Mouse (Mus musculus) forebrain, postnatal 0 days (tissue): Measurements from ENCODE around the gene Spice1. TPM values are rescaled to one million over a fixed set of nuclear protein-coding genes. Genes with fewer than 3 reads are reported as not detected.

Experiments
- ATAC-seq: fragments of 200-750 bp; cut with Nextera tagmentation; 2 replicates; pipeline ENCODE4 v1.8.0; 2017; ENCODE audit warnings: mild to moderate bottlenecking, moderate library complexity
- DNase-seq: peaks from one replicate; pipeline ENCODE4 v3.0.0-alpha.2; 2015
- H3K27ac ChIP-seq: fragments of 300-500 bp; sonication (generic); 2 replicates; pipeline ENCODE4 v1.5.1; 2014; ENCODE audit warnings: low read depth, mild to moderate bottlenecking, antibody characterized with exemption, low read length, moderate library complexity, mixed read lengths
- H3K27me3 ChIP-seq: fragments of 300-500 bp; sonication (generic); 2 replicates; pipeline ENCODE4 v1.6.1; 2014; ENCODE audit warnings: mild to moderate bottlenecking, low read length, mixed read lengths; ENCODE audit not compliant: insufficient read depth
- H3K36me3 ChIP-seq: fragments of 300-500 bp; sonication (generic); 2 replicates; pipeline ENCODE4 v1.6.1; 2014; ENCODE audit warnings: mild to moderate bottlenecking, moderate library complexity; ENCODE audit not compliant: insufficient read depth
- H3K4me1 ChIP-seq: fragments of 300-500 bp; sonication (generic); 2 replicates; pipeline ENCODE4 v1.6.1; 2014; ENCODE audit warnings: antibody characterized with exemption; ENCODE audit not compliant: insufficient read depth
- H3K4me2 ChIP-seq: fragments of 300-500 bp; sonication (generic); 2 replicates; pipeline ENCODE4 v1.6.1; 2014; ENCODE audit warnings: low read depth, mild to moderate bottlenecking, moderate library complexity
- H3K4me3 ChIP-seq: fragments of 300-500 bp; sonication (generic); 2 replicates; pipeline ENCODE4 v1.5.1; 2014; ENCODE audit warnings: low read depth, low read length, mixed read lengths
- H3K9ac ChIP-seq: fragments of 300-500 bp; sonication (generic); 2 replicates; pipeline ENCODE4 v1.6.1; 2014; ENCODE audit warnings: mild to moderate bottlenecking
- H3K9me3 ChIP-seq: fragments of 300-500 bp; sonication (generic); 2 replicates; pipeline ENCODE4 v1.6.1; 2016; ENCODE audit warnings: low read length
- CTCF ChIP-seq: sonication (generic); IDR thresholded peaks from 2 replicates; pipeline ENCODE4 v1.5.1; 2016; ENCODE audit warnings: antibody characterized with exemption, control low read depth, low read depth
- WGBS: fragments of 180-500 bp; shearing (Covaris S2); extraction: QIAGEN DNeasy Blood & Tissue Kit; methylation state at CpG from one replicate; pipeline ENCODE4 v1.1.7; 2014; 5-methylcytosine and 5-hydroxymethylcytosine counted together
- polyA plus RNA-seq: library from polyadenylated mRNA; unstranded; fragments of >200 nt; fragmentation: Nextera tagmentation; extraction: Ambion mirVana; gene quantifications from 2 replicates; pipeline ENCODE4 v1.2.1, GENCODE M21; 2015
- total RNA-seq: library from RNA; depleted of rRNA; stranded (reverse); fragments of >200 nt; gene quantifications from 2 replicates; pipeline ENCODE4 v1.2.3, GENCODE M21; 2014; rRNA removed

Spice1 gene
- total and polyA plus RNA-seq, 2 experiments from 2014 or later = 12.0 to 14.5 TPM

GRCm38 (mm10) chr16:44423499-44423898, 76.6 kb downstream of the Spice1 start:
- Histone ChIP-seq H3K9ac (no peak overlapping the region), H3K4me3 (no peak overlapping the region), H3K4me1 (peaks cover 2% of the 10 kb centered on the region; the same call in 1 of the 2 replicates), H3K9me3 (no peaks in the 10 kb centered on the region), H3K4me2 (no peak overlapping the region), H3K27ac (no peak overlapping the region), H3K27me3 (no peaks in the 10 kb centered on the region), H3K36me3 (no peaks in the 10 kb centered on the region)
- TF ChIP-seq CTCF = no peak
- ATAC-seq (peak; percentile 76), DNase-seq (peak; percentile 76)
- WGBS = 22% methylated on average over 3 of the region's 3 CpGs

GRCm38 (mm10) chr16:44428456-44428855, 81.5 kb downstream of the Spice1 start:
- Histone ChIP-seq H3K4me3 (no peak overlapping the region), H3K9me3 (no peaks in the 10 kb centered on the region), H3K27me3 (no peaks in the 10 kb centered on the region), H3K27ac (no peak overlapping the region), H3K9ac (no peak overlapping the region), H3K4me2 (no peak overlapping the region), H3K4me1 (no peaks in the 10 kb centered on the region; the same call in 1 of the 2 replicates), H3K36me3 (no peaks in the 10 kb centered on the region)
- 73% methylated on average over 5 of the region's 5 CpGs for WGBS
- TF ChIP-seq CTCF = no peak
- no peak for ATAC-seq
- DNase-seq = no peak

- Histone ChIP-seq H3K9ac (no peak overlapping the region), H3K4me3 (no peak overlapping the region), H3K27ac (no peak overlapping the region), H3K27me3 (no peaks in the 10 kb centered on the region), H3K4me2 (no peak overlapping the region), H3K4me1 (no peaks in the 10 kb centered on the region), H3K36me3 (no peaks in the 10 kb centered on the region), H3K9me3 (no peaks in the 10 kb centered on the region)
- ATAC-seq = peak; percentile 63; the same call in 1 of the 2 replicates
- no peak for TF ChIP-seq CTCF
- DNase-seq = peak; percentile 4
- 32% methylated on average over 7 of the region's 7 CpGs for WGBS
Measured at GRCm38 (mm10) chr16:44430021-44430420, 83.1 kb downstream of the Spice1 start.

- no peak for DNase-seq
- no peak overlapping the region for H3K4me2 ChIP-seq
- H3K4me3 ChIP-seq = no peak overlapping the region
- no peak overlapping the region for H3K27ac ChIP-seq
- 90% methylated on average over 7 of the region's 7 CpGs for WGBS
- no peaks in the 10 kb centered on the region for H3K4me1 ChIP-seq
- H3K9me3 ChIP-seq = no peaks in the 10 kb centered on the region
- H3K27me3 ChIP-seq = no peaks in the 10 kb centered on the region
- ATAC-seq = no peak
- no peak overlapping the region for H3K9ac ChIP-seq
- TF ChIP-seq CTCF = no peak
- H3K36me3 ChIP-seq = no peaks in the 10 kb centered on the region
Measured at GRCm38 (mm10) chr16:44434931-44435330, 88.0 kb downstream of the Spice1 start.

GRCm38 (mm10) chr16:44435481-44435880, 88.6 kb downstream of the Spice1 start:
- no peak for ATAC-seq
- no peak for DNase-seq
- 61% methylated on average over 4 of the region's 4 CpGs for WGBS
- Histone ChIP-seq H3K4me3 (no peak overlapping the region), H3K9ac (no peak overlapping the region), H3K27me3 (no peaks in the 10 kb centered on the region), H3K27ac (no peak overlapping the region), H3K4me1 (no peaks in the 10 kb centered on the region), H3K4me2 (no peak overlapping the region), H3K36me3 (no peaks in the 10 kb centered on the region), H3K9me3 (no peaks in the 10 kb centered on the region)
- 0 out of 2 replicates have a peak, but pooled peaks have one; percentile 12 for TF ChIP-seq CTCF

Other genes with a start within 250 kb of the Spice1 start
- gene Atp6v1a, start 207.4 kb upstream of the Spice1 start, total RNA-seq = 192 TPM in 2 replicates
- 132 and 149 TPM in 2 replicates for gene Atp6v1a, start 207.4 kb upstream of the Spice1 start, polyA plus RNA-seq
- gene Naa50, start 207.3 kb upstream of the Spice1 start, total RNA-seq = 16.2 and 19.8 TPM in 2 replicates
- gene Naa50, start 207.3 kb upstream of the Spice1 start, polyA plus RNA-seq = 43.4 and 51.6 TPM in 2 replicates
- 12.2 and 14.5 TPM in 2 replicates for gene Usf3, start 173.9 kb upstream of the Spice1 start, total RNA-seq
- gene Usf3, start 173.9 kb upstream of the Spice1 start, polyA plus RNA-seq = 0.94 and 2.3 TPM in 2 replicates
- 13.4 and 22.0 TPM in 2 replicates for gene Sidt1, start 13.9 kb upstream of the Spice1 start, total RNA-seq
- 10.0 and 12.7 TPM in 2 replicates for gene Sidt1, start 13.9 kb upstream of the Spice1 start, polyA plus RNA-seq
- 5.6 and 9.6 TPM in 2 replicates for gene Cfap44, start 47.7 kb downstream of the Spice1 start, total RNA-seq
- 1.2 and 2.5 TPM in 2 replicates for gene Cfap44, start 47.7 kb downstream of the Spice1 start, polyA plus RNA-seq
- gene Boc, start 211.8 kb downstream of the Spice1 start, total RNA-seq = 12.3 TPM in 2 replicates
- 2.8 and 3.5 TPM in 2 replicates for gene Boc, start 211.8 kb downstream of the Spice1 start, polyA plus RNA-seq